Mouse (Mus musculus) olfactory bulb, adult 2 months (tissue): ENCODE results near the gene Brca1. TPM values are rescaled to one million over a fixed set of nuclear protein-coding genes. Genes with fewer than 3 reads are reported as not detected.
"Not testable (repeated sequence)": the region's sequence is repeated elsewhere in the genome, so short reads cannot be mapped to it uniquely, and the experiment has no call there.

Experiments
- H3K27ac ChIP-seq: fragments of 200-500 bp; 2 replicates; pipeline ENCODE4 v1.5.1; 2012; ENCODE audit warnings: low read depth, low read length; ENCODE audit not compliant: insufficient read depth
- H3K4me1 ChIP-seq: fragments of 200-500 bp; 2 replicates; pipeline ENCODE4 v1.6.1; 2012; ENCODE audit warnings: low read length; ENCODE audit not compliant: control insufficient read depth, insufficient read depth
- H3K4me3 ChIP-seq: fragments of 200-500 bp; 2 replicates; pipeline ENCODE4 v1.5.1; 2012; ENCODE audit warnings: mild to moderate bottlenecking, low read depth, low read length, moderate library complexity; ENCODE audit not compliant: insufficient read depth
- CTCF ChIP-seq: fragments of 200-500 bp; IDR thresholded peaks from 2 replicates; pipeline ENCODE4 v1.5.1; 2012; ENCODE audit warnings: low read depth, mild to moderate bottlenecking, low read length, moderate library complexity; ENCODE audit not compliant: insufficient read depth
- POLR2A ChIP-seq: fragments of 200-500 bp; IDR thresholded peaks from 2 replicates; pipeline ENCODE4 v1.6.1; 2012; ENCODE audit warnings: mild to moderate bottlenecking, low read depth, low read length, moderate library complexity; ENCODE audit not compliant: insufficient read depth
- WGBS: fragments of 180-500 bp; shearing (Covaris S2); methylation state at CpG from one replicate; pipeline ENCODE4 v1.1.7; 2018; 5-methylcytosine and 5-hydroxymethylcytosine counted together
- polyA plus RNA-seq: library from polyadenylated mRNA; stranded (reverse); fragments of >200 nt; gene quantifications from 2 replicates; pipeline ENCODE4 v1.2.4, GENCODE M21; 2012; ENCODE audit warnings: low replicate concordance; ENCODE audit not compliant: missing spikeins, insufficient read depth, insufficient read length

The Brca1 gene
- polyA plus RNA-seq, 1 experiment, result not detected

DNA sequence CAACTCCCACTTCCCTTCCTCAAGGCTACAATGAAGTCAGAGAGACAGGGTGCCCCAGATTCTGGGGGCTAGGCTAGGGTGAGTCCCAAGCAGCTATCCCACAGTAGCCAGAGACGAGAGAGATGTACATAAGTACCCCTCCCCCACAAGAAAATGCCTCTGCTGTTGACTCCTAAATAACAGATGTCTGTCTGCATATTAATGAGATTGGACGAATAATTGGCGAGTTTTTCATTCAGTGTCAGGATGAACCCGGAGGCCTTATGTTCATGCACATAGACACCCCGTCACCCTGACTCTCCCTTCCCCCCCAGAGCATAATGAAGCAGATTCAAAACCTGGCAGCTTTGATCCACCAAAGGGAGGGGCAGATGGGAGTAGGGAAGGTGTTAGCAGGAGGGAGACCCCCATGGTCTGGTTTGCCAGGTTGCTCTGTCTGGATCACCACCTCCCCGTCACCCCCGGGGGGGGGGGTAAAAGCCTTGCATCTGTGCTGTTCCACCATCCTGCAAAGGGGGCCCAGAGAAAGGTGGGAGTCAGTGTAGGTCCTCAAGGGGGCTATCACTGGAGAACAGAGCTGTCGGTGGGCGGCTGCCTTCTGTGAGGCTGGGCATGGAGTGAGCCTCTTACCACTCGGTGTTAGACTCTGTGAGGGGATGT, 74.1 kb downstream of the Brca1 start:
- Histone ChIP-seq H3K4me1 (peaks cover 8% of the 10 kb centered on the region), H3K4me3 (no peak overlapping the region), H3K27ac (no peak overlapping the region)
- TF ChIP-seq CTCF (no peak), POLR2A (no peak)
- WGBS, result 36% methylated on average over 10 of the region's 10 CpGs

DNA sequence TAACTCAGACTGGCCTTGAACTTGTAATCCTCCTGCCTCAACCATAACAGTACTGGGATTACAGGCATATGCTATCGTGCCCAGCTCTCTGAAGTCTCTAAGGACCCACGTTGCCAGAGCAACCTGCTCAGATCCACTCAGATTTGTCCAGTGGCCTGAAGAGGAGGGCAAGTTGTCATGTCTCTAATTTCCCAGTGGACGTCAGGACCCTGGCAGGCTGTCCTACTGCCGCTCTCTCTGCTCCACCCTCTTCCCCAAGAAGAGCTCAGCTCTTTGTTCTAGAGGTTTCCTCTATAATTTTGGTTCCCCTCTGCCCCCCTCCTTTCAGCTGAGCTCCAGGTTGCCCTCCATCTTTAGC, 74.6 kb downstream of the Brca1 start:
- H3K27ac ChIP-seq, result no peak overlapping the region
- H3K4me3 ChIP-seq, result no peak overlapping the region
- 27% methylated on average over 4 of the region's 4 CpGs for WGBS
- TF ChIP-seq POLR2A (no peak), CTCF (no peak)
- H3K4me1 ChIP-seq, result peaks cover 8% of the 10 kb centered on the region

DNA sequence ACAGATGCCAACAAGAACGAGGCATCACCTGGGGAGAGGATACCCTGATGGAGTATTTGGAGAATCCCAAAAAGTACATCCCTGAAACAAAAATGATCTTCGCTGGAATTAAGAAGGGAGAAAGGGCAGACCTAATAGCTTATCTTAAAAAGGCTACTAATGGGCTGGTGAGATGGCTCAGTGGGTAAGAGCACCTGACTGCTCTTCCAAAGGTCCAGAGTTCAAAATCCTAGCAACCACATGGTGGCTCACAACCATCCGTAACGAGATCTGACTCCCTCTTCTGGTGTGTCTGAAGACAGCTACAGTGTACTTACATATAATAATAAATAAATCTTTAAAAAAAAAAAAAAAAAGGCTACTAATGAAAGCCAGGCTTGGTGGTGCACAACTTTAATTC, 75.4 kb downstream of the Brca1 start:
- not testable (repeated sequence) for H3K27ac ChIP-seq, H3K4me1 ChIP-seq, H3K4me3 ChIP-seq
- 86% methylated on average over 4 of the region's 4 CpGs for WGBS

DNA sequence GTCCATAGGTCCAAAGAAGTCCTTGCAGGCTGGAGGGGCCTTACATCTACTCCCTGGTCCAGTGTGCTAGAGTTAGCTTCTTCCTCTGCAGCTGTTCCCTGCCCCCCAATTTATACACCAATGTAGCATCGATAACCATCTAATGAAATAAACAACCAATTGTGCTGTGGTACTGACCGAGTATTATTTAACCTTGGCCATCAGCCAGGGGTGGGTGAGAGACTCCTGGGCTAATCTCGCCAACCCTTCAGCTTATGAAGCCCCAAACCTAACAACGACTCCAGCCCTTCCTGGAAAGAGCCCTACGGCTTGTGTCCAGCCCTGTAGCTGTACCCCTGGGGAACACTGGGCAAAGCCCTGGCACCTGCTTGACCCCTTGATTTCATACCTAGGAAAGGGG, 77.5 kb downstream of the Brca1 start:
- Histone ChIP-seq H3K27ac (no peak overlapping the region), H3K4me3 (no peak overlapping the region), H3K4me1 (peaks cover 8% of the 10 kb centered on the region)
- no peak for TF ChIP-seq POLR2A
- no peak for TF ChIP-seq CTCF
- 47% methylated on average over 5 of the region's 5 CpGs for WGBS

DNA sequence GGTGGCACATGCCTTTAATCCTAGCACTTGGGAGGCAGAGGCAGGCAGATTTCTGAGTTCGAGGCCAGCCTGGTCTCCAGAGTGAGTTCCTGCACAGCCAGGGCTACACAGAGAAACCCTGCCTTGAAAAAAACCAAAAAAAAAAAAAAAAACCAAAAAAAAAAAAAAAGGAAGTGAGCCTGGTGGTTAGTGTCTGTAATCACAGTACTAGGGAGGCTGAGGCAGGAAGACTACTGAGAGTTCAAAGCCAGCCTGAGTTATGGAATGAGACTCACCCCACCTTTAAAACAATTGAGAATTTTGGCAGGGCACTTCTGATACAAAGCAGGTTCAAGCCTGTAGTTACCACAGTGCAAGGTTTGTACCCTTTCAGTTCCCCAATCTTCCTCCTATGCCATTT, 78.1 kb downstream of the Brca1 start:
- not testable (repeated sequence) for H3K4me1 ChIP-seq, H3K27ac ChIP-seq, H3K4me3 ChIP-seq
- WGBS, result 91% methylated on average over 1 of the region's 1 CpGs

DNA sequence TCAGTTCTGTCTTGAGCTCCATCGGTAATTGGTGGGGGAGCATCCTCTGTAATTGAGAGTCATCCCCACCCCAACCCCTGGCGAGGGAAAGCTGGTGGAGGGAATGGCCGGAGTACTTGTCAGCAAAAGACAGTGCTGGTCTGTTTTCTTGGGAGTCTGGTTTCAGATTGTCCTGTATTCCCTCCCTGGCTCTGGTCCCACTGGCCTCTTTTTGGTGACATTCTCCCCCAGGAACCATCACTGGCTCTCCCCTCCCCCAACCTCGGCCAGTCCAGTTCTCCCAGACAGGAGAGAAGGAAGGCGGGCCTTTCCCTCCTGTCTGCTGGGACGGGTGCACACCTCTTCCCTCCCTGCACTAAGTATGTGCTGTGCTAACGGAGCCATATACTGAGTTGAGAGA, 79.4 kb downstream of the Brca1 start:
- WGBS, result 64% methylated on average over 7 of the region's 7 CpGs
- TF ChIP-seq POLR2A (no peak), CTCF (no peak)
- H3K4me3 ChIP-seq, result no peak overlapping the region
- no peak overlapping the region for H3K27ac ChIP-seq
- peaks cover 6% of the 10 kb centered on the region for H3K4me1 ChIP-seq

DNA sequence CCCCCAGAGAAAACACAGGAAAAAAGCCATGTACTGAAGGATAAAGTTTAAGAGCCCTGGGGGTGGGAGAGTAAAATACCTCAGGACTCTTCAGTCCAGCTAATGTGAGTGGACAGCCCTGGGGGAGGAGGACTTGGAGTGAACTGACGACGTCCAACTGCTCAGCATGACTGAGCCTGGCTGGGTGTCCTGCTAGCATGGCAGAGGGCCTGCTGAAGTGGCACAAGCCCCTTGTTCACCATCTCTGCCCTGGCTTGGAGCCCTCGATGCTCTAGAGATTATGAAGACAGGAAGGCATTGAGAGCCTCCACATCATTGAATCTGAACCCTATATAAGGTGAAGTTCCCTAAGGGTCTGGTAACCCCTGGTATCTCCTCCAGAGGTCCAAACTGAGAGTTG, 79.8 kb downstream of the Brca1 start:
- Histone ChIP-seq H3K4me1 (peaks cover 4% of the 10 kb centered on the region), H3K4me3 (no peak overlapping the region), H3K27ac (no peak overlapping the region)
- WGBS, result 46% methylated on average over 3 of the region's 3 CpGs
- TF ChIP-seq CTCF (no peak), POLR2A (no peak)

DNA sequence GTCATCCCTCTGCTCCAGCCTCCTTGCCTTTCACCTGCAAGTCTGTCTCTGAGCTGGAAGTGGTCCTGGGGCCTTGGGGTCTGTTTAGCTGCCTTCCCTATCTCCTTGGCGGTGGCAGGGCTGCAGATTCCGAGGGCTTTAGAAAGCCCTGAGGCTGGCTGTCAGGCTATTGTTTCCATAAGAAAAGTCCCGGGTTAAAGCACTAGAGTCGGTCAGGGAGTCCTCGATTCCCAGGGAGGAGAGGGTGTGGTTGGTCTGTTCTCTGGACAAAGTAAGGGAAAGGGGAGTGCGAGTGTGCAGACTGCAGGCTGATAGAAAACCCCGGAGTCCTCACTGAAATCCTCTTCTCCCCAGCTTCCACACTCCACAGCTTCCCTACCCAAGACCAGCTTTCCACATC, 81.5 kb downstream of the Brca1 start:
- no peak for TF ChIP-seq CTCF
- no peak for TF ChIP-seq POLR2A
- no peak overlapping the region for H3K27ac ChIP-seq
- WGBS, result 41% methylated on average over 7 of the region's 7 CpGs
- H3K4me1 ChIP-seq, result peaks cover 9% of the 10 kb centered on the region
- no peak overlapping the region for H3K4me3 ChIP-seq

DNA sequence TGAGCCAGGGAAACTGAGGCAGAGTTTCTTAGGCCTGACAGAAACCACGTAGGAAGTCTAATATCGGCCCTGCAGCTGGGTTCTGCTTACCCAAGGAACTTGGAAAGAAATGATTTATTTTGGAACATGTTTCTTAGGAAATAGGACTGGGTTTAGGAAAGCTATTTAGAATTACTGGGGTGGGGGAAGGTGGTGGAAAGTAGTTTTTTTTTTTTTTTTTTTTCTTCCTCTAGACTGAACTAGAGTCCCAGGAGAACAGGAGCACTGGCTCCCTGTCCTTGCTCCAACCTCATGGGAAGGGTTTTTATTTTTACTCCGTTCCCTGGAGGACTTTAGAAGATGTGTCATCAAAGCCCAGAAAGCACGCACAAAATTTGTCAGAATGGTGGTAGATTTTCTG, 82.6 kb downstream of the Brca1 start:
- H3K4me3 ChIP-seq, result 0 out of 2 replicates have a peak overlapping the region, but pooled peaks have one; percentile 58
- WGBS, result 25% methylated on average over 4 of the region's 4 CpGs
- no peak overlapping the region for H3K27ac ChIP-seq
- no peak for TF ChIP-seq CTCF
- no peak for TF ChIP-seq POLR2A
- peaks cover 16% of the 10 kb centered on the region for H3K4me1 ChIP-seq

DNA sequence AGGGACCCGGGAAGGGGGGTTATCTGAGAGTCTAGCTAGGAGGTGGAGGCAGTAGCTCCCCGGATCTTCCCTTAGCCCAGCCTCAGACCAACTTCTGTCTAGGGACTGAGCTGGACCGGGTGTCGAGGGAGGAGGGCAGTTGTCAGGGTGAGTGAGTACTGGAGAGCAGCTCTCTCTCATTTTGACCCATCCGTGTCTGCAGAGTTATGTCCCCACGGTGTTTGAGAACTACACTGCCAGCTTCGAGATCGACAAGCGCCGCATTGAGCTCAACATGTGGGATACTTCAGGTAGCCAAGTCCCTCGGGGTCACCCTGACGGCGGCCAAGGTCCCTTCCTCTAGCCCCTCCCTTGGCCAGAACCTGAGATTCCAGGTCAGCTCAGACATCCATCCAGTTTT, 83.0 kb downstream of the Brca1 start:
- WGBS, result 6% methylated on average over 13 of the region's 13 CpGs
- H3K4me3 ChIP-seq, result peak overlapping the region; percentile 58
- TF ChIP-seq POLR2A, result no peak
- TF ChIP-seq CTCF, result no peak
- 0 out of 2 replicates have a peak overlapping the region, but pooled peaks have one; percentile 16 for H3K27ac ChIP-seq
- peaks cover 19% of the 10 kb centered on the region for H3K4me1 ChIP-seq
